Mouse (Mus musculus) bone marrow macrophage, adult 2 months (primary cell): ENCODE measurements at regions not wholly inside any gene's neighbourhood (a gene's known extent, or its start where the extent isn't known, plus 50 kb on each side); places are given as distances from the start of the nearest gene placed in this dataset.

ENCODE experiments used
- CTCF ChIP-seq: IDR thresholded peaks from 2 replicates; pipeline ENCODE4 v1.5.1; 2012; ENCODE audit warnings: low read depth, mild to moderate bottlenecking, low read length, moderate library complexity
- POLR2A ChIP-seq: IDR thresholded peaks from 2 replicates; pipeline ENCODE4 v1.6.1; 2012; ENCODE audit warnings: mild to moderate bottlenecking, low read depth, low read length, borderline replicate concordance

GRCm38 (mm10) chr13:83820721-83821120 lies 316.9 kb downstream of the Mef2c start:
- TF ChIP-seq CTCF, result no peak
- TF ChIP-seq POLR2A, result no peak
